Mouse (Mus musculus): ENCODE measurements around the gene Kcnq1. TPM values are rescaled to one million over a fixed set of nuclear protein-coding genes. Genes with fewer than 3 reads are reported as not detected.

Kcnq1 gene
- polyA plus RNA-seq, 1 experiment from 2014 or later: 1.3 TPM

GRCm38 (mm10) chr7:143106672-143107465, 707 bp downstream of the Kcnq1 start:
- peaks cover 8% of the 10 kb centered on the region; the same call in 1 of the 2 replicates for H3K4me1 ChIP-seq (ENCODE audit: control insufficient read depth, insufficient read depth, low read depth, low read length)
- no peak for ATAC-seq
- no peak overlapping the region for H3K9ac ChIP-seq (ENCODE audit: low read depth, low read length)
- WGBS: 9% methylated on average over 50 of the region's 57 CpGs
- H3K36me3 ChIP-seq (ENCODE audit: control insufficient read depth, insufficient read depth, low read length): no peaks in the 10 kb centered on the region
- H3K27ac ChIP-seq (ENCODE audit: low read depth, low read length): no peak overlapping the region
- H3K4me2 ChIP-seq (ENCODE audit: low read length): peak overlapping the region; percentile 62
- H3K4me3 ChIP-seq (ENCODE audit: low read length): peak overlapping the region; percentile 38
- no peaks in the 10 kb centered on the region for H3K9me3 ChIP-seq (ENCODE audit: control insufficient read depth, low read length)
- peaks cover 32% of the 10 kb centered on the region for H3K27me3 ChIP-seq (replicated peaks; ENCODE audit: control insufficient read depth, insufficient read depth, low read length)

DNA sequence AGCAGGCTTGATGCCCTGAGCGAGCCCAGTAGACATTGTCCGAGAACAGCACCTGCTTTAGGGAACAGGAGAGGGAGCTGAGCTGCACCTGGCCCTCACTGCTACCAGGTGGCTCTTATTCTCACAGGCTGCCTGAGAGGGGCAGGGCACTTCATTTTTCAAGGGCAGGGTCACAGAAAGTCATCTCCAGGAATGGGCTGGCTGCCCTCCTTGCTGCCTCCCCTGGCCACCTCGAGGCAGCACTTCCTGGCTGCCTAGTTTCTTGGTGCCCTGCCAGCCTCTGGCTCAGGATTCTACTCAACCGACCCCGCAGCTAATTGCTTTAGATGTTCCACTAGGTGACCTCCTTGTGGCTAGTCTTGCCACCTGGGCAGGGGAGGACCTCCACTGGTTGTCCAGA, 2.0 kb downstream of the Kcnq1 start:
- Histone ChIP-seq H3K27me3 (replicated peaks; ENCODE audit: control insufficient read depth, insufficient read depth, low read length) (peaks cover 32% of the 10 kb centered on the region), H3K9ac (ENCODE audit: low read depth, low read length) (no peak overlapping the region), H3K4me3 (ENCODE audit: low read length) (no peak overlapping the region), H3K4me1 (ENCODE audit: control insufficient read depth, insufficient read depth, low read depth, low read length) (peaks cover 8% of the 10 kb centered on the region; the same call in 1 of the 2 replicates), H3K36me3 (ENCODE audit: control insufficient read depth, insufficient read depth, low read length) (no peaks in the 10 kb centered on the region), H3K4me2 (ENCODE audit: low read length) (no peak overlapping the region), H3K27ac (ENCODE audit: low read depth, low read length) (no peak overlapping the region), H3K9me3 (ENCODE audit: control insufficient read depth, low read length) (no peaks in the 10 kb centered on the region)
- ATAC-seq: no peak
- WGBS: 41% methylated on average over 5 of the region's 5 CpGs

DNA sequence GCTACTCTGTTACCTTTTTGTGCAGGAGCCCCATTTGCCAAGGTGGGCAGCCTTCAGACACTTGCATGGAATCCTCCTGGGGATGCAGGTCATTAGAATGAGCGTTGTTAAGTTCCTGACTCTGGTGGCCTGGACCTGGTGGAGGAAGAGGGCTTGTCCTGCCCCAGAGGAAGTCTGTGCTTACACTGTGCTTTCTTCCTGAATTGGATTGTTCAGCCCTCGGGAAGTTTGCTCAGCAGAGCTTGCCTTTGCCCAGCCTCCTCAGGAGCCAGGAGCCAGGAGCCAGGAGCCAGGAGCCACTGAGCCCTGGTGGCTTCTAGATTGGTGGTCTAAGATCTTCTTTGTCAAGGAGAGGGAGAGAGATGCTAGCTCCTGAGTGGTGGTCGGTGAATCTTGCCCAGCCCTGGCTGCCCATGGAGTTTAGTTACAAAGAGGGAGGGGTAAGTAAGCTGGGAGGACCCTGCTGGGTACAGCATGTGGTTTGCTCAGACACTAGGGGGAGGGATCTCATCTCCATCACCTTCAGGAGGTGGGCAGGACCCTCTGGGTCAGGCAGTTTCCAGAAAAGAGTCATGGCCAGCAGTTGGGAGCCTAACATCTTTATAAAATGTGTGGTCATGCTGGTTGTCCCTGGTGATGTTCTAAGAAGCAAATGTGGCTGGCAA, 3.0 kb downstream of the Kcnq1 start:
- no peaks in the 10 kb centered on the region for H3K9me3 ChIP-seq (ENCODE audit: control insufficient read depth, low read length)
- H3K4me3 ChIP-seq (ENCODE audit: low read length): no peak overlapping the region
- no peak overlapping the region for H3K27ac ChIP-seq (ENCODE audit: low read depth, low read length)
- ATAC-seq: no peak
- 33% methylated on average over 3 of the region's 3 CpGs for WGBS
- H3K4me2 ChIP-seq (ENCODE audit: low read length): no peak overlapping the region
- H3K27me3 ChIP-seq (replicated peaks; ENCODE audit: control insufficient read depth, insufficient read depth, low read length): peaks cover 32% of the 10 kb centered on the region
- H3K9ac ChIP-seq (ENCODE audit: low read depth, low read length): no peak overlapping the region
- no peaks in the 10 kb centered on the region for H3K36me3 ChIP-seq (ENCODE audit: control insufficient read depth, insufficient read depth, low read length)
- H3K4me1 ChIP-seq (ENCODE audit: control insufficient read depth, insufficient read depth, low read depth, low read length): peaks cover 8% of the 10 kb centered on the region; the same call in 1 of the 2 replicates

- H3K9me3 ChIP-seq (ENCODE audit: control insufficient read depth, low read length): no peaks in the 10 kb centered on the region
- no peak overlapping the region for H3K27ac ChIP-seq (ENCODE audit: low read depth, low read length)
- no peak overlapping the region for H3K4me2 ChIP-seq (ENCODE audit: low read length)
- no peak overlapping the region for H3K9ac ChIP-seq (ENCODE audit: low read depth, low read length)
- no peak overlapping the region for H3K4me3 ChIP-seq (ENCODE audit: low read length)
- WGBS: 81% methylated on average over 3 of the region's 3 CpGs
- H3K36me3 ChIP-seq (ENCODE audit: control insufficient read depth, insufficient read depth, low read length): no peaks in the 10 kb centered on the region
- H3K27me3 ChIP-seq (replicated peaks; ENCODE audit: control insufficient read depth, insufficient read depth, low read length): peaks cover 32% of the 10 kb centered on the region
- H3K4me1 ChIP-seq (ENCODE audit: control insufficient read depth, insufficient read depth, low read depth, low read length): peaks cover 8% of the 10 kb centered on the region; the same call in 1 of the 2 replicates
- no peak for ATAC-seq
Measured at GRCm38 (mm10) chr7:143109696-143110095, 3.5 kb downstream of the Kcnq1 start.

- H3K4me1 ChIP-seq (ENCODE audit: control insufficient read depth, insufficient read depth, low read depth, low read length): peaks cover 8% of the 10 kb centered on the region; the same call in 1 of the 2 replicates
- no peak overlapping the region for H3K9ac ChIP-seq (ENCODE audit: low read depth, low read length)
- 63% methylated on average over 1 of the region's 1 CpGs for WGBS
- H3K4me3 ChIP-seq (ENCODE audit: low read length): no peak overlapping the region
- no peaks in the 10 kb centered on the region for H3K36me3 ChIP-seq (ENCODE audit: control insufficient read depth, insufficient read depth, low read length)
- ATAC-seq: no peak
- no peak overlapping the region for H3K27ac ChIP-seq (ENCODE audit: low read depth, low read length)
- peaks cover 31% of the 10 kb centered on the region for H3K27me3 ChIP-seq (replicated peaks; ENCODE audit: control insufficient read depth, insufficient read depth, low read length)
- H3K9me3 ChIP-seq (ENCODE audit: control insufficient read depth, low read length): no peaks in the 10 kb centered on the region
- H3K4me2 ChIP-seq (ENCODE audit: low read length): no peak overlapping the region
Measured at GRCm38 (mm10) chr7:143110803-143111202, 4.6 kb downstream of the Kcnq1 start.

GRCm38 (mm10) chr7:143111719-143112118, 5.6 kb downstream of the Kcnq1 start:
- WGBS: 74% methylated on average over 4 of the region's 4 CpGs
- ATAC-seq: no peak
- Histone ChIP-seq H3K27me3 (replicated peaks; ENCODE audit: control insufficient read depth, insufficient read depth, low read length) (peaks cover 22% of the 10 kb centered on the region), H3K4me1 (ENCODE audit: control insufficient read depth, insufficient read depth, low read depth, low read length) (peaks cover 8% of the 10 kb centered on the region; the same call in 1 of the 2 replicates), H3K9me3 (ENCODE audit: control insufficient read depth, low read length) (no peaks in the 10 kb centered on the region), H3K4me3 (ENCODE audit: low read length) (no peak overlapping the region), H3K36me3 (ENCODE audit: control insufficient read depth, insufficient read depth, low read length) (no peaks in the 10 kb centered on the region), H3K9ac (ENCODE audit: low read depth, low read length) (no peak overlapping the region), H3K27ac (ENCODE audit: low read depth, low read length) (no peak overlapping the region), H3K4me2 (ENCODE audit: low read length) (no peak overlapping the region)

DNA sequence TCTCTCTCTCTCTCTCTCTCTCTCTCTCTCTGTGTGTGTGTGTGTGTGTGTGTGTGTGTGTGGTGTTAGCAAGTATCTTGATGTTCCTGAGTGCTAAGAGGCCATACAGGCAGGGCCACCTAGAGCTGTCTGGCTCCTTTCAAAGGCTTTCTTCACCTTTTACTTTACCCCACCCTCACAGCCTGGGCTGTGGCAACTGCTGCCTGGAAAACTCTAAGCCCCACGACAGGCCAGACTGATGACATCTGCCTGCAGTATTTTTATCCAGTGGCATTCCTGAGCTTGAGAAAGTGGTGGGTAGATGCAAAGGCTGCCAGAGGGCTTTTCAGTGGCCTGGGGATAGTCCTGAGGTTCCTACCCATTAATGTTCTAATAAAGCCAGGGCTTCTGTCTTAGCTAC, 6.2 kb downstream of the Kcnq1 start:
- Histone ChIP-seq H3K4me3 (ENCODE audit: low read length) (no peak overlapping the region), H3K27me3 (replicated peaks; ENCODE audit: control insufficient read depth, insufficient read depth, low read length) (peaks cover 15% of the 10 kb centered on the region), H3K27ac (ENCODE audit: low read depth, low read length) (no peak overlapping the region), H3K4me2 (ENCODE audit: low read length) (no peak overlapping the region), H3K9me3 (ENCODE audit: control insufficient read depth, low read length) (no peaks in the 10 kb centered on the region), H3K36me3 (ENCODE audit: control insufficient read depth, insufficient read depth, low read length) (no peaks in the 10 kb centered on the region), H3K9ac (ENCODE audit: low read depth, low read length) (no peak overlapping the region), H3K4me1 (ENCODE audit: control insufficient read depth, insufficient read depth, low read depth, low read length) (peaks cover 2% of the 10 kb centered on the region; the same call in 1 of the 2 replicates)
- ATAC-seq: no peak
- 58% methylated on average over 1 of the region's 1 CpGs for WGBS

DNA sequence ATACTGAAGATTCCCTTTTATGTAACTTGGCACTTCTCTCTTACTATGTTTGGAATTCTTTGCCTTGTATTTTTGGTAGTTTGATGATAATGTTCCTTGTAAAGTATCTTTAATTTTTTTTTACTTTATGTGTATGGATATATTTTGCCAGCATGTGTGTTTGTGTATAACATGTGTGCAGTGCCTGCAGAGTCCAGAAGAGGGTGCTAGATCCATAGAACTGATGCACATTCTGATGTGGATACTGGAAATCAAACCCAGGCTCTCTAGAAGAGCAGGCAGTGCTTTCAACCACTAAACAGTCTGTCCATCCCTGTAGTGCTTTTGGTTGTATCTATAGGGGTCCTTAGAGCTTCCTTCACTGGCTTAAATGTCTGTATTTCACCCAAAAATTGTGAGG, 8.6 kb downstream of the Kcnq1 start:
- H3K36me3 ChIP-seq (ENCODE audit: control insufficient read depth, insufficient read depth, low read length): no peaks in the 10 kb centered on the region
- no peak overlapping the region for H3K9ac ChIP-seq (ENCODE audit: low read depth, low read length)
- H3K9me3 ChIP-seq (ENCODE audit: control insufficient read depth, low read length): no peaks in the 10 kb centered on the region
- no peak overlapping the region for H3K4me3 ChIP-seq (ENCODE audit: low read length)
- H3K27me3 ChIP-seq (replicated peaks; ENCODE audit: control insufficient read depth, insufficient read depth, low read length): no peaks in the 10 kb centered on the region
- no peak overlapping the region for H3K27ac ChIP-seq (ENCODE audit: low read depth, low read length)
- no peak overlapping the region for H3K4me2 ChIP-seq (ENCODE audit: low read length)
- no peak for ATAC-seq
- no peaks in the 10 kb centered on the region for H3K4me1 ChIP-seq (ENCODE audit: control insufficient read depth, insufficient read depth, low read depth, low read length)

GRCm38 (mm10) chr7:143116521-143116920, 10.4 kb downstream of the Kcnq1 start:
- Histone ChIP-seq H3K4me2 (ENCODE audit: low read length) (no peak overlapping the region), H3K4me3 (ENCODE audit: low read length) (no peak overlapping the region), H3K27me3 (replicated peaks; ENCODE audit: control insufficient read depth, insufficient read depth, low read length) (no peaks in the 10 kb centered on the region), H3K36me3 (ENCODE audit: control insufficient read depth, insufficient read depth, low read length) (no peaks in the 10 kb centered on the region), H3K9me3 (ENCODE audit: control insufficient read depth, low read length) (no peaks in the 10 kb centered on the region), H3K4me1 (ENCODE audit: control insufficient read depth, insufficient read depth, low read depth, low read length) (no peaks in the 10 kb centered on the region), H3K9ac (ENCODE audit: low read depth, low read length) (no peak overlapping the region), H3K27ac (ENCODE audit: low read depth, low read length) (no peak overlapping the region)
- WGBS: 82% methylated on average over 5 of the region's 5 CpGs
- no peak for ATAC-seq
